Mouse (Mus musculus) lung, adult 2 months (tissue): ENCODE measurements around the gene Sdk1. TPM values are rescaled to one million over a fixed set of nuclear protein-coding genes. Genes with fewer than 3 reads are reported as not detected.

ENCODE experiments used
- DNase-seq: peaks from one replicate; pipeline ENCODE4 v3.0.0; 2022
- H3K4me1 ChIP-seq: fragments of 200-500 bp; 2 replicates; pipeline ENCODE4 v1.6.1; 2011; ENCODE audit warnings: low read length; ENCODE audit not compliant: control insufficient read depth, insufficient read depth
- H3K4me3 ChIP-seq: fragments of 200-500 bp; replicated peaks from 2 replicates; pipeline ENCODE3; 2011; ENCODE audit warnings: low read depth, mild to moderate bottlenecking, control low read depth, low read length; ENCODE audit errors: extremely low read depth
- CTCF ChIP-seq: fragments of 200-500 bp; IDR thresholded peaks from 2 replicates; pipeline ENCODE4 v1.5.1; 2011; ENCODE audit warnings: mild to moderate bottlenecking, low read length, control low read depth; ENCODE audit not compliant: insufficient read depth
- POLR2A ChIP-seq: fragments of 200-500 bp; IDR thresholded peaks from 2 replicates; pipeline ENCODE4 v1.6.1; 2011; ENCODE audit warnings: low read depth, mild to moderate bottlenecking, control low read depth, low read length, borderline replicate concordance; ENCODE audit errors: extremely low read depth
- WGBS: fragments of 180-500 bp; shearing (Covaris S2); methylation state at CpG from one replicate; pipeline ENCODE4 v1.1.7; 2018; 5-methylcytosine and 5-hydroxymethylcytosine counted together
- polyA plus RNA-seq: library from polyadenylated mRNA; depleted of rRNA; stranded (reverse); fragments of >200 nt; gene quantifications from 2 replicates; pipeline ENCODE4 v1.2.3, GENCODE M21; 2012

Sdk1 gene
- polyA plus RNA-seq, 1 experiment, result 1.8 TPM

DNA sequence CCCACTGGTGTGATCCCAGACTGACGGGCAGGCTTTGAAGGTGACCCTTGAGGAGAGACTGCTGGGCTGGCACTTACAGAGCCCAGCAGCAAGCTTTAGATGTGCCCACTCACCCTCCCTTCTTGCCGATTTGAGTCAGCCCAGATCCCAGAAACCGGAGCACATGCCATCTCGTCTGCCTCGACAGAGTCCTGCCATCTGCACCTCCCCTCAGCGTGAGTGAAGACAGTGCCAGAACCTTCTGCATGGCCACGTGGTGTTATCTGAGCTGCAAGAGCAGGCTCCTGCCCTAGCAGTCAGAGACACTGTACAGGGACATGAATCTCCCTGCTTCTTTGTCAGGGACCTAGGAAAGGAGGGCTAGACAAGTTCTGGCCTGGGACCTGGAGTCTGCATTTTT lies 898.7 kb downstream of the Sdk1 start:
- no peak for DNase-seq
- H3K4me3 ChIP-seq, result no peak overlapping the region
- TF ChIP-seq POLR2A (no peak), CTCF (no peak)
- 67% methylated on average over 7 of the region's 7 CpGs for WGBS
- no peaks in the 10 kb centered on the region for H3K4me1 ChIP-seq

DNA sequence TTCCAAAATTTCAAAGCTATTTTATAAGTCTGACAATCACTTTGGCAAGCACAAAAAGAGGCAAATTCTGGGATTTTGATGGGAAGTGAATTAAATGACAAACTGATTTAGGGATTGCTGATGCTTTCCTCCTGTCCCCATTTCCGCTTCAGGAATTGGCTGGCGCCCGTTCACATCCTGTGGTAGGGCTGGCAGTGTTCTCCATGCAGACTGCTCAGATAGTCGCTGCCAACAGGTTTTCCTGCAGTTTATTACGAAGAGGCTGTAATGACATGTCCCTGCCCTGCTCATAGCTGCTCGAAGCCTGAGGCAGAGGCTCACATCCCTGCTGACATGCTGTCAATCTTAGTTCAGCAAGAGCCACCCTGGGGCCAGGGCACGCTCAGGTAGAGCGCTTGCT lies 908.3 kb downstream of the Sdk1 start:
- WGBS, result 65% methylated on average over 8 of the region's 8 CpGs
- no peaks in the 10 kb centered on the region for H3K4me1 ChIP-seq
- no peak for DNase-seq
- H3K4me3 ChIP-seq, result no peak overlapping the region
- TF ChIP-seq POLR2A (no peak), CTCF (no peak)

DNA sequence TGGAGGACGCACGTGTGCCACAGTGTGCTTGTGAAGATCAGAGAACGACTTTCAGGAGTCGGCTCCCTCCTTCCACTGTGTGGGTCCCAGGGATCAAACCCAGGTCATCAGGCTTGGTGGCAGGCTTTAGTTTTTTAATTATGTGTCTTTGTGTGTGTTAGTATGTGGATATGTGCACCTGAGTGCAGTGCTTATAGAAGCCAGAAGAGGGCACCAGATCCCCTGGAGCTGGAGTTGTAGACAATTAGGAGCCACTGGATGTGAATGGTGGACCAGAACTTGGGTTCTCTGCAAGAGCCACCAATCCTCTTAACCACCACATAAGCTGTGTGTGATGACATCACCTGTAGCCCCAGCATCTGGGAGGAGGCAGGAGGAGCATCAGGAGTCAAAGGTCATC lies 909.5 kb downstream of the Sdk1 start:
- no peaks in the 10 kb centered on the region for H3K4me1 ChIP-seq
- H3K4me3 ChIP-seq, result no peak overlapping the region
- no peak for DNase-seq
- TF ChIP-seq CTCF (no peak), POLR2A (no peak)
- WGBS, result 96% methylated on average over 4 of the region's 4 CpGs

DNA sequence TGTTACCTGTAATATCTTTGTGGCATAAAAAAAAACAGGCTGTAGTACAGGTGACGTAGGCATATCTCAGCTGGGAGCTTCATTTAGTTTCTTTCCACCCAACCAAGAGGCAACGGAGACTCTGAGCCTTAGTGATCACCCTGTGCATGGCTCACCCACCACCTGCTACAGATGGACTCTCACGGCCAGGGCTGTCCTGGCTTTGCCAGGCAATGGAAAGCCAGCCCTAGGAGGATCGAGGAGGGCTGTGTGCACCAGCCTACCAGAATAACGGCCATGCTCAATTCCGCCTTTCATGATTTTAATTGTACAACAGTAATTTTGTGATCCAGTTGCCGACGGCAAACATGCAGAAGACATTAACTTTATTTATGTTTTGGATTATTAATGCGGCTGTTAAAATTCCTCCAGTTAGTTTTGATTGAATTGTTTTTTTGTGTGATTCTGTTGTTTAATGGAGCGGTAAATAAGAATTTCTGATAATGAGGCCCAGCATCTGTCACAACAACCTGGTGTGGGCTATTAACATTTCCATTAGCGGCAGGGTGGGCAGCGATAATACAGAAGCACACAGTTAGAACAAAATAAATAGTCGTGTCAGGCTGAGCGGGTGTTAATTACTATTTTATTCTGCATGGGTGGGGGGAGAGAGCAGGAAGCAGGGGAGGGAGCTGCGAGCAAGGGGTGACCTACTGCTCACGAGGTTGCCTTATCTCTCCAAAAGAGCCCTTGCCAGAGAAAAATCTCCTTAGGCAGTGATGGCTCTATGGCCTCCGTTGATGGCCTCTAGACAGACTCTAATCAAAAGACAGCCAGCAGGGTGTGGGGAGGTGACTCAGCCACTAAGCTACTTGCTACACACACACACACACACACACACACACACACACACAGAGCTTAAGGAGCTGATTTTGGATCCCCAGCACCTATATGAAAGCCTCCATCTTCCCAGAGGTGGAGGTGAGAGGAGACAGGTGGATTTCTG lies 915.9 kb downstream of the Sdk1 start:
- no peaks in the 10 kb centered on the region for H3K4me1 ChIP-seq
- no peak for TF ChIP-seq POLR2A
- TF ChIP-seq CTCF, result no peak
- DNase-seq, result no peak
- WGBS, result 79% methylated on average over 17 of the region's 17 CpGs
- H3K4me3 ChIP-seq, result no peak overlapping the region

DNA sequence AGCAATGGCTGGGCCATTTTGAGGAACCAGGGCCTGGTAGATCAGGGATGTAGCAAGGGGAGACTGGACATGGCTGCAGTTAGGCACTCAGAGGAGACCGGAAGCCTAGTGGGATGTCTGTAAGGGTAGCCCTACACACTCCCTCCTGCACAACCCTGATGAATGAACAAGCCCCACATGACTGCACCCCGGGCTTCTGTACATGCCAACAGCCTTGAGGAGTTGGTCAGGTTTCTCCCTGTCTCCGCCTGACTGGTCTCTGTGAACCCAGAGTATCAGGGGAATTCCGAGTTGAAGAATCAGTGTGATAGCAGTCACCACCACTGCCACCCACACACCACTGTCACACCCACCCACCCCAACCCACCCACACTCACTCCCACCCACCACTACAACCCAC lies 922.2 kb downstream of the Sdk1 start:
- DNase-seq, result no peak
- no peak for TF ChIP-seq POLR2A
- no peak for TF ChIP-seq CTCF
- H3K4me3 ChIP-seq, result no peak overlapping the region
- H3K4me1 ChIP-seq, result no peaks in the 10 kb centered on the region
- WGBS, result 88% methylated on average over 4 of the region's 4 CpGs

DNA sequence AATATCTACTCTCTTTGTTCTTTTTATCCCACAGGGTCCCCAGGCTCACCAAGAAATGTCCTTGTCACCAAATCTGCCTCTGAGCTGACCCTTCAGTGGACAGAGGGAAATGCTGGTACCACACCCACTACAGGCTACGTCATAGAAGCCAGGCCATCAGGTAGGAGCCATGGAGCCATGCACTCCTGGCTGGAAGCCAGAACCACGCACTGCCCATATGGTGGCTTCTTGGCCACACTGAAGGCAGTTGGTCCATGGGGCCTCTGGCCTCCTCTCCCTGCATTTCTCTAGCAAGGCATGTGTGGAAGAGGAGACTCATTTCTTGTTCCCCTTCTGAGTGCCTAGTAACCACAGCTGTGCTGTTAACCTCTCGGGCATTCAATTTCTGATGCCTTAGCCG lies 932.3 kb downstream of the Sdk1 start:
- DNase-seq, result no peak
- 76% methylated on average over 4 of the region's 4 CpGs for WGBS
- no peak for TF ChIP-seq POLR2A
- TF ChIP-seq CTCF, result no peak
- no peaks in the 10 kb centered on the region for H3K4me1 ChIP-seq
- no peak overlapping the region for H3K4me3 ChIP-seq

DNA sequence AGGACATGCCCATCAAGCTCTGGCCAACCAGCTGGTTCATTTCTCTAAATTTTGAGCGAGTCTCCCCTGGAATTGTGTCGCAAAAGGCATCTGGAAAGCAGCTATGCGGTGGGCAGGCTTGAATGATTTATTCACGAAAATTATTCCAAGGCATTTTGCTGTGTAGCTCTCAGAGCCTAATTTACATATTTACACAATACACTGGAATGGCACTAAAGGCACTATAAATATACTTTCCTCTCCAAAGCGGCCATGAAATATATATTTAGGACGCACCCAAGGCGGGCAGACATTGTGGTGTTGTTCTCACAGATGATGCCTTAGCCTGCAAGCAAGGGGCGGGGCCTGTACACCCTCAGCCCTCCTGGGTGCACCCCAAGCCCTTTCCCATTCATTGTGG lies 936.9 kb downstream of the Sdk1 start:
- TF ChIP-seq POLR2A (no peak), CTCF (no peak)
- WGBS, result 76% methylated on average over 8 of the region's 8 CpGs

DNA sequence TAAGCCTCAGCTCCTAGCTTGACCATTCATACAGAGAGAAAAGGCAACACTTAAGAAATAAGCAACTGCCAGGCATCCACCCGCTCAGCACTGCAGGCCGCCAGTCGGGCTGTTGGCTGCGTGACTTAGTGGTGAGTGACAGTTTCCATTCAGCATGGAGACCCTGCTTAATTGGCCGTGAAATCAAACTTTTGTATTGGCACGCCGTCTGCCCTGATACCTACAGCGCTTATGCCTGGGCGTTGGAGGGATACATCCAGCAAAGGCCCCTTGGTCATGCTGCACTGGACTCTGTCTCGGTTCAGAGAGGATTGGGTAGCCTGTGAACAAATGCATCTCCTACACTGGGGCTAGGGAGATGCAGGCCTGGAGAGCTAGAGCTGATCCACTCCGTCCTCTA lies 938.0 kb downstream of the Sdk1 start:
- WGBS, result 79% methylated on average over 11 of the region's 11 CpGs
- H3K4me1 ChIP-seq, result no peaks in the 10 kb centered on the region
- no peak for DNase-seq
- TF ChIP-seq CTCF (no peak), POLR2A (no peak)
- no peak overlapping the region for H3K4me3 ChIP-seq

More for the DNA sequence above, 936.9 kb downstream of the Sdk1 start:
- Histone ChIP-seq H3K4me3 (no peak overlapping the region), H3K4me1 (no peaks in the 10 kb centered on the region)
- DNase-seq, result no peak

DNA sequence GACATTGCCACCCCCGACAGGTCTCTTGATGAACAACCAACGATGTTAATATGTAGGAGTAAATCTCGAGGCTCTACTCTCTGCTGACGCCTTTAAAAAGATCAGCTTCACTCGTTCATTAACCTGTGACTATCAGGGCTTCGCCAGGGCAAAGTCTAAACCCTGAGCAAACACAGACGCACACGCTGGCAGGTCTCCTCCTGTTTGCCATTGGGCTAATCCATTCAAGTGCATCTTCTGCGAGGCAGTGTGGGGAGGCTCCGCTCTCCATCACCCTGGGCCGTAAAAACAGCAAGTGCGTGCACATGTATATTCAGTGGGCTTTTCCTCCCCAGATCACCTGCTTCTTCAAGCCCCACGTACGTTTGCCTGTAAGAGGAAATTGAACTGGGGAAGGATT lies 940.6 kb downstream of the Sdk1 start:
- no peak for DNase-seq
- no peaks in the 10 kb centered on the region for H3K4me1 ChIP-seq
- H3K4me3 ChIP-seq, result no peak overlapping the region
- WGBS, result 65% methylated on average over 14 of the region's 14 CpGs
- TF ChIP-seq POLR2A (no peak), CTCF (no peak)

DNA sequence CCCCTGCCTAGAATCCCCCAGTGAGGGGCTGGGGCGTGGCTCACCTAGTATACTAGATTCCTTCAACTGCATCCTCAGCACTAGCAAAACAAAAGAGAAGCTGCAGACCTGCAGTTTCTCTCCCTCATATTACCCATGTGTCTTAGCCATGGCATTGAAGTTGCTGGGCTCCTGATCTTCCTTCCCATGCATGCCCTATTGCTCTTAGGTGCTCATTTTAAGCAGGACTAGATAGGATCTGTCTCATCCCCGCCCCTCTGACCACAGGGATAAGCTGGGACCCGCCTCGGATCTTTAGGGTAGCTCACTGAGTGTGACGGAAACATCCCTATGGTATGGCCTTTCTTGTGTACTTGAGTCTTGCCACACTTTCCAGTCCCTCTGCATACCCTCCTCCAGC lies 947.5 kb downstream of the Sdk1 start:
- TF ChIP-seq POLR2A (no peak), CTCF (no peak)
- WGBS, result 79% methylated on average over 5 of the region's 5 CpGs
- Histone ChIP-seq H3K4me1 (no peaks in the 10 kb centered on the region), H3K4me3 (no peak overlapping the region)
- no peak for DNase-seq

DNA sequence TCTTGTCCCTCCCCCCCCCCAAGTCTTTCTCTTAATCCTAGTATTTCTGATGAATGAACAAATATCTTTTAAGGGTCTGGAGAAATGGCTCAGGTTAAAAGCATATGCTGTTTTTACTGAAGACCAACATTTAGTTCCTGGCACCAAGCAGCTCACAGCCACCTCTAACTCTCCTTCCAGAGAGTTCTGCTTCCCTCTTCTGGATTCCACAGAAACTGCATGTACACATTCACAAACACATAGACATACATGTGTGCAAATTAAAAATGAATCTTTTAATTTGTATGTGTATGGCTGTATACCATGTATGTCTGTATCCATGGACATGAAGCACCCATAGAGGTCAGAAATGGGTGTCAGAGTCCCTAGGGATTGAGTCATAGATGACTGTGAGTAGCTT lies 968.6 kb downstream of the Sdk1 start:
- H3K4me3 ChIP-seq, result no peak overlapping the region
- H3K4me1 ChIP-seq, result no peaks in the 10 kb centered on the region
- TF ChIP-seq POLR2A, result no peak
- no peak for DNase-seq
